Mouse (Mus musculus) left cerebral cortex, postnatal 10 days (tissue): ENCODE results near the gene Stat6. TPM values are rescaled to one million over a fixed set of nuclear protein-coding genes. Genes with fewer than 3 reads are reported as not detected.

Experiments used
- DNase-seq, 2 experiments: peaks; one replicate each; pipeline ENCODE4 v3.0.0; 2021 to 2022; ENCODE audit warnings: low spot score in 2 of 2, mixed read lengths in 1 of 2; ENCODE audit errors: extremely low spot score in 1 of 2
- intact Hi-C: fragments of 180-260 bp; cut with DNase I; formaldehyde crosslinking; loops from one replicate; pipeline ENCODE4 v1.15.1; 2025
- total RNA-seq, 2 experiments: library from RNA; stranded (reverse); gene quantifications; 2 replicates each; pipeline ENCODE4 v1.2.3; 2021

The Stat6 gene
- total RNA-seq, 2 experiments from 2014 or later, result 9.4 to 10.2 TPM

DNA sequence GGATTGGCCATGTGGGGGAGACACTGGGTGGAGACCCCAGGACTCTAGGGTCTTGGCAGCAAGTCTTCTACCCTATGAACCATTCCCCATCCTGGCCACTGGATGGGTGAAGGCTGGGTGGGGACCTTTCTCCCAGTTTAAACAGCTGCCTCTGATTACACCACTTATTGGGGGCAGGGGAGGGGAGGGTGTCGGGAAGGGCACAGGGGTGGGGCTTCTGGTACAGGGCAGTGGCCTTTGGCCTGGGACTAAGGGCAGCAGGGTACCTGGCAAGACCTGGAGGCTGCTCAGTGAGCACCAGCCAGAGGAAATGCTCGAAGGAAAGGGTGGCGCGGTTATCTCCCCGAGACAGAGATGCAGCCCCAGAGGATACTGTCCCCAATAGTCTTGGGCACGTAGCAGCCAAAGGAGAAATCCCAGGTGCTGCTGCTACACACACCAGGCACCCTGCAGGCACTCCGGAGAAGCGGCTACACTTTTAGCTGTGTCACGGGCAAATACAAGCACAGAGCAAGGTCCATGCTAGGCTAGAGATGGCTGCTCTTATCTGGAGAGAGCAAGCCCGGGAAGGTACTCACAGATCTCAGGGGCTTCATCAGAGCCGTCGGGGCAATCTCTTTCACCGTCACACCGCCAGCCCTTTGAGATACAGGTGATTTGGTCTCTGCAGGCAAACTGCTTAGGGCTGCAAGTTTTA is 30.6 kb upstream of the Stat6 start:
- intact Hi-C loops, result no loop called here

DNA sequence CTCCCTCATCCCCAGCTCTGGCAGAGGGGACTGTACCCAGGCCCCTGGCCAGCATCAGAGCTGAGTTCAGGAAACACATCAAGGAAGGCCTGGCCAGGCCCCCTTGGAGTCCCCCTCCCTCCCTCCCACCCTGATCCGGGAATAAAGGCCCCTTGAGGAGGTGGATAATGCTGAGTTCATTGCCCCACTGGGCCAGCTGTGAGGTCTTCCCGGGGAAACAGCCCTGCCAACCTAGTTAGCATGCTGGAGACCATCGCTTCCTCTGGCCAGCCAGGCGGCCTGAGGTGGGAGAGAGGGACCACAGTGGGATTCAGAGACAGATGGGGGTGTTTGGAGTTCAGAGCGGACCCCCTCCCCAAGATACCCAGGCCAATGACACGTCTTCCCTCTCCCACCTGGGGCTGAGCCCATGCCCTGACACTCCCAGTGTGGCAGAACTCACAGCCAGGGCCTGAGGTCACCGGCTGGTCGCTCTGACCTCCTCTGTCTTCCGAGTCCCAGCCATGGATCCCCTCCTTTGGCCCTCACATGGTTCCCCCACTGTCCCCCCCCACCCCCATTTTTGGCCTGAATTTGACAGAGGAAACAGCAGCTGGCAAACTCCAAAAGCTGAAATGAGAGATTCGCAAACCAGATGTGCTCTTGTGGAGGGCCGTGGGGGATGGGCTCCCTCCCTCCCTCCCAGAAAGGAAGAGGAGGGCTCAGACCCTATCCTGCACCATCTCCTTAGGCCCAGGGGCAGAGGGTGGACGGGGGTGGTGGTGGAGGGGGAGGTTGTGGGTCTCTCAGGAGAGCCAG is 28.4 kb upstream of the Stat6 start:
- peak in 1 of 2 experiments; percentile 66 for DNase-seq
- intact Hi-C loops, result no loop called here

More for the DNA sequence above, 30.6 kb upstream of the Stat6 start:
- DNase-seq, result no peak

DNA sequence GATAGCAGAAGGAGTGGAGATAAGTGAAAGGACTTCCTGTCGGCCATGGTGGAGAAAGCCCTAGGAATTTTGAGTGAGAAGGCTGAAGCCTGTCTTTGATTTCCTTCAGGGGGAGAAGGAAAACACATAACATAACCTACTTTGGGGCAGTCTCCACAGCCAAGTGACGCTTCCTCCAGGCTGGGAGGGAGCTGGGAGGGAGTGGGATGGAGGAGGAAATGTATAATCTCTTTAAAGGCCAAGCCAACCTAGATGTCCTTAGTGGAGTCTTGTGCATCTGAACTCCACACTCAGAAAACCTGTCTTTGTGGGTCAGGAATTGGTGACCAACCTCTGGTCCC is 27.8 kb upstream of the Stat6 start:
- intact Hi-C loops, result no loop called here
- DNase-seq, result no peak

DNA sequence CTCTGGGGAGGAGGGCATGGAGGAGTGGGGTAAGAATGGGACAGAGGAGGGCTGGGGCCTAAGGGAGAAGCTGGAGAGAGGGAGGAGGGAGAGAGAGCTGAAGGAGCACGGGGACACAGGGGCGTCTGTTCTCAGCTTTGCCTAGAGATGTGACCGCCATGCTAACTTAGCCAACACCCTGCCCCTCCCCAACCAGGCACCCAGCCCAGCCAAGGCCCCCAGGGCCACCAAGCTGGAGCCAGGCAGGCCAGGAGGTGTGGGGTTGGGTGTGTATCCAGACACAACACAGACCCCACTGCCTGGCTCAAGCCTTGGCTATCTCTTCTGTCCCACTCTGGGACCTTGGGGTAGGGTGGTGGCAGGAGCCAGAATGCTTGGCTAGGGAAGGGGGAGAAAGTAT is 27.2 kb upstream of the Stat6 start:
- intact Hi-C loops, result no loop called here
- peak in 1 of 2 experiments; percentile 61 for DNase-seq

DNA sequence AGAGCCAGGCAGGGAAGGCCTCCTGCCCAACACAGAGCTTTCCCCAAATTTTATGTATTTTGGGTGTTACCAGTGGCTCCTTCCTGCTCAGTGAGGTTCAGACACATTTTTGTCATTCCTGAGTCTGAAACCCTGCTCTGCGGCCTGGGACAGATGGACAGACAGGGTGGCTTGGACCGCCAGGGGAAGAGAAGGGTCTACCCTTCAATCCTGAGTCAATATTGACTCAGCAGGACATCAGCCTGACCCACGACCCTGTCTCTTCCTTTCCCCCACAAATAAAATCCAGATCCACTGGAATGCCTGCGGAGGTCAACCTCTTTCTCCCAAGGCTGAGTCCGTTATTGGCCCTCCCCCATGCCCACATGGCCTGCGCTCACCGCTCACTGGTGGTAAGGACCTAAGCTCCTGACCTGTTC is 26.5 kb upstream of the Stat6 start:
- intact Hi-C loops, result no loop called here
- peak in 1 of 2 experiments; percentile 52 for DNase-seq

DNA sequence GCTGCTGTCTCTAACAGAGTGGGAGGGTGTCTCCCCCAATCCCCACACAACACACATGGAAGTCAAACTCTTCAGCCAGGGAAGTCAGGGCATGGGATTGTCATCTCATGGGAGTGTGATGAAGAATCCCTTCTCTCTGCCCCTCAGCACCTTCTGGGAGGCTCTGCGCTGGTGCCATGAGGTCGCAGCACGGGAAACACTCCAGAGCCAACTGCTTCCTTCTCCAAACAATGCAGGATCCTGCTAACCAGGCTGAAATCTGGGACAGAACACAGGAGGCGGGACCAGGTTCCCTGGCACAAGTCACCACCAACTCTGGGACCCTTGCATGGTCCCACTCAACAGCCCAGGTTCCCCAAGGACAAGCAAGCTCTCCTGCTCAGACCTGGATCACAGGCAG is 25.5 kb upstream of the Stat6 start:
- intact Hi-C loops, result no loop called here
- DNase-seq, result no peak

DNA sequence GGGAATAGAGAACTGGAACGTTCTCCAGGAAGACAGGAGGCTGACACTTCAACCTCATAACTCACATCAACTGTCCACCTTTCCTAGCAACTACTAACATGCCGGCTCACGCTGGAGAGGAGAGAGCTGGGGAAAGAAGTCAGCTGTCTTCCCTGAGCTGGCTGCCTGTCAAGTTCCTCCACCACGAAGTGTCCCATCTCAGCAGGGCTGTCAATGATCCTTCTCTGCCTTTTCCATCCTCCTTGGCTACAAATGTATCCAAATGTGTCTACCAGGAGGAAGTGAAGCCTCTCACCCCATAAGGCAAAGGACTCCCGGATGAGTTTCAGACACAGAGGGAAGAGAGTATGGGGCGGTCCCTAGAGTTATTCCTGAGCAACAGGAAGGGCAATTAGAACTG is 24.6 kb upstream of the Stat6 start:
- intact Hi-C loops, result no loop called here
- no peak for DNase-seq

DNA sequence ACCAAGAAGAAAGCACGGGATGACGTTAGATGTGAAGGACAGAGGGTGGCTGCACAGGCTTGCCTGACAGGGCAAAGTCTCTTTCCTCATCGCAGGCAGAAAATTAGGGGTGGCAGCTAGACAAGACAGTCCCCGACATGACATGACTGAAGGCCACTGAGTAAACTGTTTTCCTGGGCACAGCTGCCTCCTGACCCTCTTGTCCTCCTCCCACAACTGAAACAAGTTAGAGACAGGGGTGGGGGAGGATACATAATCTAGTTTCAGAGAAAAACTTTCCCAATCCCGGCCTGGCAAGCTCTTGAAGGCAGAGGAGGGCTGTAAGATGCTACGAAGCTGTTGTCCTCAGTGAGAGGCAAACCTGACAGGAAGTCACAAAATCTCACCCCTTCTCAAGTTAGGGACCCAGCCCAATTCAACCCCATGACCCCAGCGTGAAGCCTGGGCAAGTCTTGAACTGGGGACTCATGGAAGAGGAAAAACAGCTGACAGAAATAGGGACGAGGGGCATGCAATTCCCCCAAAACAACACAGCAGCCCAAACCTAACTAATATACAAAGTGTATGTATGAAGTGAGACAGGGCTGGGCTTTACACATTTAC is 23.6 kb upstream of the Stat6 start:
- intact Hi-C loops, result no loop called here

DNA sequence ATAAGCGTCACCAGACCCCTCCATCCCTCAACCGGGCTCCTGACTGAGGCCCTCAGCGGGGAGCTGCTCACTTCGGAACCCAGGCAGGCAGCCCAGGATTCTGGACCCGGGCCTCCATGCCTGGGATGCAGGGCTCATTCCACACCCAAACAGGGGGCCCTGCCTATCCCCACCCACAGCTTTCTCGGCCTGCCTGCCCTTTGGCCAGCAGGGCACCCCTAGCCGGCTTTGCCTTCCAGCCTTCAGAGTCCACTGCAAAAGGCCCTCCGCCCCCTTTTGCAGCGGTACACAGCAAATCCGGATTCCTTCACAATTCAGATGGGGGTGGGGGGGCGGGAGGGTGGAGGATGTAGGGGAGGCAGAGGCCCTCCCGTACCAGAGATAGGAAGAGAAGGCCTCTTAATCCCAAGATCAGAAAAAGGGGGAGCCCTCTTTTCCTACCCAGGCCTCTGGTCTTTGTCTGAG is 22.8 kb upstream of the Stat6 start:
- intact Hi-C loops, result loop anchor here (5.0 kb wide), 1 partner anchor 43 kb away; no protein-coding TSS in a partner anchor

More for the DNA sequence above, 23.6 kb upstream of the Stat6 start:
- no peak for DNase-seq

DNA sequence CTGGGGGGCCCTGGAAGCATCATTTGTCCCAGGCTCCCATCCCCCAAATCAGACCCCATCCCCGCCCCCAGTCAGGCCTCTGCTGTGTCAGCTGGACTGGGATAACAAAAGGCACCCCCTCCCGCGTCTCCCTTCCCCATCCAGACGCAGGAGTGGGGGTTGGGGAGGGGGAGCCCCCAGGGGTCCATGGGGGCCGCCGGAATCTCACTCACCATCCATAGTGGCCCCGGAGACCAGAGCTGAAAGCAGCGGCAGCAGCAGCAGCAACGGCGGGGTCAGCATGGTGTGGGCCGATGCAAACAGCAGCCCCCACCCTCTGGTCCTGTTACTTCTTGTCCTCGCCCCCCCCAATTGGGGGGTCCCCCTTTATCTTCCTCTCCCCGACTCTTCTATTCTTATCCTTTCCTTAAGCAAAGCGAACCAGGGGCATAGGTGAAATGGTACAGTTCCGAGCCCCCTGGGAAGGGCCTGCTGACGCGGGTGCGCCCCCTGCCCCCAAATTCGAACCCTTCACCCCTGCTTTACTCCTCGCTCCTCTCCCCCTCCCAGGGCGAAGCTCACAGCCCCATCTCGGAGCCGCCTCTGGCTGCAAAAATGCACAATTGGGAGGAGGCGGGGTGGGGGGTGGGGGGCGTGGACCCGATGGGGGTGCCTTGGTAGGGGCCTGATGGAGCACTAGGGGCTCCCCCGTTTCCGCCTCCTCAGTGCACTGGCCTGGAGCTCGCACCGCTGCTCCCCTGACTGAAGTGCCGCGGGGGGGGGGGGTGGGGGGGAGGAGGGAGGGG is 22.2 kb upstream of the Stat6 start, which contains the start of gene Lrp1:
TSS of gene Lrp1 (minus strand) at position 743 of the 785 bp plus-strand sequence.
- intact Hi-C loops, result loop anchor here (5.0 kb wide), 1 partner anchor 43 kb away; no protein-coding TSS in a partner anchor
- peak in 1 of 2 experiments; percentile 74 for DNase-seq

More for the DNA sequence above, 22.8 kb upstream of the Stat6 start:
- peak in 1 of 2 experiments; percentile 71 for DNase-seq

DNA sequence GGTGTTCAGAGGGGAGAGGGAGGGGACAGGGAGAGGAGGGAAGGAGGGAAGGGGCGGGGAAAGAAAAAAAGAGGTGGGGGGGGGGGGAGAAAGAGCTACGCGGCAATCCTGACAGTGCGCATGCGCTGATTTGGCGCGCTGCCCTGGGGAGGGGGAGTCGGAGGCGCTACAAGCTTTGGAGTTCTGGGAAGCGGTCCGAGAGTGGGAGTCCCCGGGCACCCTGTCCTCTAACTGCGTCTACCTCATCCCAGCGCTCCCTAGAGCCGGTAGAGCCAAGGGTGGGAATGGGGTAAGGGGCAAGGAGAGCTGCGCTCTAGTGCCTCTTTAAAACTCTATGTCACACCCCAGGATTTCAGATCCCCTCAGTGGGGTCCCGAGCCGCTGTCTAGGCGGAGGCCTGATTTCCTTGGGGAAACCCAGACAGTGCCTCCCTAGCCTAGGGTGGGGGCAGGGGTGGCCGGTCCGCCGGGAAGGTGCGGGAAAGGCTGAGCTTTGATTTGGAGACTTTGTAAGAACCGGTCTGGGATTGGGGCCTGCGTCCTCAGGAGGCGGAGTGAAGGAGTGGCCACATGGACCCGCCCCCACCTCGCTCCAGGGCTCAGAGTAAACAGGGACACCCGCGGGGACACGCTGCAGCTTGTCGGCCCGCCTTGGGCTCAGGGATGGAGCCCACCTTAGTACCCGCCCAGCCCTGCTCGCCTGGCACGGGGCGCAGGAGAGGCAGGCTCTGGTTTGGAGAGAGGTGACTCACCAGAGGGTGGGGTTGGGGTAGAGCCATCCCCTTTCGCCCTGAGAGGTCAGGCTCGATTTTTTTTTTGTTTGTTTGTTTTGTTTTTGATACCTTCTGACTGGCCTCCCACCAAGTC is 21.4 kb upstream of the Stat6 start:
- intact Hi-C loops, result loop anchor here (5.0 kb wide), 1 partner anchor 44 kb away; no protein-coding TSS in a partner anchor
- peak; percentile 86 to 93 for DNase-seq

DNA sequence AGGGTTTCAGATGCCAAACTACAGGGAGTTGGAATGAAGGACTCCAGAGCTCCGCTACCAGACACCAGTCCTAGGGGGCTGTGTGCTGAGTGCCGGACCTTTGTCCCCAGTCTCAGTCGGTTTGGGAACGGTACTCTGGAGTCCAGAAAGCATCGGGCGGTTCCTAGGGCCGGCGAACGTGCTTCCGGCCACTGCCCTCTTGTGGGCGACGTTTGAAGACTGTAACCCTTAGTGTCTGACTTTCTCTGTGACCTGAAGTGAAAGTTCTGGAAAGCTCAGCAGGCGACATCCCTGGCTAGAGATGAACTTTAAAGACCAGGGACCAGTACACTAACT is 20.8 kb upstream of the Stat6 start:
- peak in 1 of 2 experiments; percentile 78 for DNase-seq
- intact Hi-C loops, result loop anchor here (5.0 kb wide), 1 partner anchor 45 kb away; no protein-coding TSS in a partner anchor

DNA sequence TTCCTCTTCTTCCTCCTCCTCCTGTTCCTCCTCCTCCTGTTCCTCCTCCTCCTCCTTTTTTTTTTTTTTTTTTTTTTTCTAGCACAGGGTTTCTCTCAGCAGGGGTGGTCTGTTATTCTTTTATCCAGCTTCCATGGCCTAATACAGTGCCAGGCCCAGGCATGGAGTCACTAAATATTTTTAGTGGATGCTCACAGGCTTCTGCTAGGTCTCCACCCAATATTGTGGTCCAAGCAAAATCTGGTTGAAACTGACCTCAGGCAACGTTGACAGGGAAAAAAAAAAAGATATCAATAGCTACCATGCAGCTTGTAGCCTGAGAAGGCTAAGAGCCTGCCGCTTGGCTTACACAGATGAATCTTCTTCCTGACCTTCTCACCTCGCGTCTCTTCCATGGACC is 20.1 kb upstream of the Stat6 start:
- DNase-seq, result no peak
- intact Hi-C loops, result loop anchor here (5.0 kb wide), 1 partner anchor 45 kb away; no protein-coding TSS in a partner anchor

DNA sequence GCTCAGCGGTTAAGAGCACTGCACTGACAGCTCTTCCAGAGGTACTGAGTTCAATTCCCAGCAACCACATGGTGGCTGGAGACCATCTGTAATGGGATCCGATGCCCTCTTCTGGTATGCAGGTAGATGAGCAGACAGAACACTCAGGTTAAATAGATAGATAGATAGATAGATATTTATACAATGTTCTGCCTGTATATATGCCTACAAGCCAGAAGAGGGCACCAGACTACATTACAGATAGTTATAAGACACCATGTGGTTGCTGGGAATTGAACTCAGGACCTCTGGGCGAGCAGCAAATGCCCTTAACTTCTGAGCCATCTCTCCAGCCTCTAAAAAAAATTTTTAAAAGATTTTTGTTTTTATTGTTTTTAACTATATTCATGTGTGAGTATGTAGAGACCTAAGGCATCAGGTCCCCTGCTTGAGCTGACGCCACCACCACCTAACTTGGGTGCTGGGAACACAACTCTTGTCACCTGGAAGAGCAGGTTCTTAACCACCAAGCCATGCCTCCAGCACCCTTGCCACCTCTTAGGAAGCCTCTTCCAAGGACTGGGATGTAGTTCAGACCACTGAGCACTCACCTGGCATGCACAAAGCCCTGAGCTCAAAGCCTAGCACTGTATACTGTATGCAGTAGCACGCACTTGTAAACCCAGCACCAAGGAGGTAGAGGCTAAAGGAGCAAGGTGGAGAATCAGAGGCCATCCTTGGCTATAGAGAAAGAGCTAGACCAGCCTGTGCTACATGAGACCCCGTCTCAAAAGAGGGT is 19.2 kb upstream of the Stat6 start:
- intact Hi-C loops, result loop anchor here (5.0 kb wide), 1 partner anchor 46 kb away; no protein-coding TSS in a partner anchor
- DNase-seq, result no peak

DNA sequence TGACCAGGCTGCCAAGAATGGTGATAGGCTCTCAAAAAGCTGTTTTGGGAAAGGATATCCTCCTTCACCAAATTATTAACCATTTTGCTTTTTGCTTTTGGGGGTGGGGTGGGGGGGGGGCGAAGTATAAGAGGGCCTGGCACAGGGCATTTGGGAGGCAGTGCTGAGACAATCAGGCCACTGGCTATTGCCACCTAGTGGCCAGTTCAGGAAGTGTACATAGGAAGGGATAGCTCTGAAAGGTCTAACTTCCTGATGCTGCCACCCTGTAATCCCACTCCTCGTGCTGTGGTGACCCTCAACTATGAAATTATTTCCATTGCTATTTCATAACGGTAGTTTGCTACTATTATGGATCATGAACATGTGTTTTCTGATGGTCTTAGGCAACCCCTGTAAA is 16.4 kb upstream of the Stat6 start:
- intact Hi-C loops, result no loop called here
- no peak for DNase-seq

DNA sequence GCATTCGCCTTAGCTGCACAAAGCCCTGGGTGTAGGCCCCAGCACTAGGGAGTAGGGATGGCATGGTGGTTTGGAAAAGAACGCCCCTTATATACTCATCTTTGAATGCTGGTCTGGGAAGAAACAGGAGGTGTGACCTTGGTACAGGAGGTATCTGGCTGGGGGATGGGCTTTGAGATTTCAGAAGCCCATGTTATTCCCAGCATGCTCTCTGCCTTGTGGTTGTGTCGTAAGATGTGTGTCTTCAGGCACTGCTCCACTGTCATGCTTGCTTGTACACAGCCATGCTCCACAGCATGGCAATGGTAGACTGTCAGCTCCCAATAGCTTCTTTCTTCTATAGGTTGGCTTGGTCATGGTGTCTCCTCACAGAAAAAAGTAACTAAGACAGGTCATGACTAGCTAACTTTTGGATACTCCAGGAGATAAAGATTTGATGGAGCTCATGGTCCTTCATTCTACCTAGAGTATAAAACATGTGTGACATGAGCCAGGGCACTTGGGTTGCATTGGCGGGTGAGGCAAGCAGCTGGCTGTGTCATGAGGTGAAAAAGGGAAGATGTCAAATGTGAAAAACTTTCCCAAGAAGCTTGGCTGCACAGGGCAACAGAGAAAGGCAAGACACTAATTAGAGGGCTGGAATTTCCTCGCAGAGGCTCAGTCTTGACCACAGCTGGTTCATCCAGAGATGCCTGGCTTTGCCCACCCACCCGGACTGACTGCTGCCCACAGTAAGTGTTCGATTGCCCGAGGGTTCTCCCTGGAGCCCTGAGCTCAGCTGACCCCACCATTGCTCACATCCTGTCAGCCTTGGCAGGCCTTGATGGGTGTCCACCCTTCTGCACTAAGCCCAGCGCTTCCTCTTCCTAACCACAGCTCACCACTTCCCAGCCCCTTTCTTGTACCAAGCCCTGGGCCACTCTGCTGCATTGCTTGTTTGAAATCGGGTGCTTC is 11.2 kb upstream of the Stat6 start:
- intact Hi-C loops, result no loop called here
- no peak for DNase-seq
